Mouse (Mus musculus) limb, embryonic 14.5 days (tissue): ENCODE measurements around the gene Prr13. TPM values are rescaled to one million over a fixed set of nuclear protein-coding genes. Genes with fewer than 3 reads are reported as not detected.

Experiments
- ATAC-seq: fragments of 200-750 bp; cut with Nextera tagmentation; 2 replicates; pipeline ENCODE4 v1.8.0; 2017; ENCODE audit warnings: low read depth, moderate number of reproducible peaks, moderate TSS enrichment; ENCODE audit not compliant: low FRiP score
- DNase-seq: peaks from one replicate; pipeline ENCODE4 v3.0.0-alpha.2; 2015; ENCODE audit warnings: low spot score
- H3K27ac ChIP-seq: fragments of 300-500 bp; sonication (generic); replicated peaks from 2 replicates; pipeline ENCODE4 v1.5.1; 2014; ENCODE audit warnings: low read depth, mild to moderate bottlenecking, low read length, moderate library complexity, mixed read lengths
- H3K27me3 ChIP-seq: fragments of 300-500 bp; sonication (generic); 2 replicates; pipeline ENCODE4 v1.6.1; 2014; ENCODE audit warnings: low read length, mixed read lengths; ENCODE audit not compliant: control insufficient read depth, insufficient read depth
- H3K36me3 ChIP-seq: fragments of 300-500 bp; sonication (generic); 2 replicates; pipeline ENCODE4 v1.6.1; 2014; ENCODE audit warnings: mild to moderate bottlenecking, low read length, moderate library complexity, mixed read lengths; ENCODE audit not compliant: control insufficient read depth, insufficient read depth
- H3K4me1 ChIP-seq: fragments of 300-500 bp; sonication (generic); 2 replicates; pipeline ENCODE4 v1.6.1; 2014; ENCODE audit warnings: antibody characterized with exemption, low read length, mixed read lengths; ENCODE audit not compliant: control insufficient read depth, insufficient read depth
- H3K4me2 ChIP-seq: fragments of 300-500 bp; sonication (generic); replicated peaks from 2 replicates; pipeline ENCODE4 v1.6.1; 2014; ENCODE audit warnings: low read depth, mild to moderate bottlenecking, low read length, moderate library complexity; ENCODE audit not compliant: severe bottlenecking
- H3K4me3 ChIP-seq: fragments of 300-500 bp; sonication (generic); replicated peaks from 2 replicates; pipeline ENCODE4 v1.5.1; 2014; ENCODE audit warnings: low read length
- H3K9ac ChIP-seq: fragments of 300-500 bp; sonication (generic); 2 replicates; pipeline ENCODE4 v1.6.1; 2014; ENCODE audit warnings: mild to moderate bottlenecking, low read depth, low read length, moderate library complexity; ENCODE audit not compliant: severe bottlenecking
- H3K9me3 ChIP-seq: fragments of 300-500 bp; sonication (generic); 2 replicates; pipeline ENCODE4 v1.6.1; 2016; ENCODE audit warnings: low read length; ENCODE audit not compliant: control insufficient read depth
- POLR2A ChIP-seq: fragments of 200-500 bp; IDR thresholded peaks from 2 replicates; pipeline ENCODE4 v1.8.0; 2012; ENCODE audit warnings: inconsistent platforms, mild to moderate bottlenecking, moderate library complexity, borderline replicate concordance; ENCODE audit not compliant: insufficient read depth, insufficient read length; ENCODE audit errors: extremely low read depth
- WGBS: fragments of 180-500 bp; shearing (Covaris S2); extraction: QIAGEN DNeasy Blood & Tissue Kit; methylation state at CpG from one replicate; pipeline ENCODE4 v1.1.7; 2014; 5-methylcytosine and 5-hydroxymethylcytosine counted together
- polyA plus RNA-seq, 2 experiments: library from polyadenylated mRNA; depleted of rRNA in 1 of 2; stranded (reverse) in 1 of 2; unstranded in 1 of 2; fragments of >200 nt; fragmentation: Nextera tagmentation in 1 of 2; extraction: Ambion mirVana in 1 of 2; gene quantifications; 2 replicates each; pipeline versions ENCODE4 v1.2.1 to v1.2.3; 2012 to 2014

The Prr13 gene
- polyA plus RNA-seq (2012; rRNA removed) (67.8 and 74.6 TPM in 2 replicates), polyA plus RNA-seq (2014; fragmentation: Nextera tagmentation; extraction: Ambion mirVana) (76.6 and 81.6 TPM in 2 replicates)

GRCm38 (mm10) chr15:102458904-102459317, at the start of gene Prr13:
TSS of gene Prr13 (plus strand) at chr15:102459028.
- Histone ChIP-seq H3K9me3 (no peaks in the 10 kb centered on the region), H3K36me3 (no peaks in the 10 kb centered on the region), H3K27ac (no peak within 1 kb of the TSS), H3K9ac (peak within 1 kb of the TSS; percentile 29; the same call in 1 of the 2 replicates), H3K4me3 (peak within 1 kb of the TSS; percentile 30), H3K4me1 (peaks cover 4% of the 10 kb centered on the region; the same call in 1 of the 2 replicates), H3K27me3 (no peaks in the 10 kb centered on the region), H3K4me2 (peak within 1 kb of the TSS; percentile 61)
- WGBS = 1% methylated on average over 19 of the region's 19 CpGs
- ATAC-seq (peak; percentile 80), DNase-seq (peak; percentile 97)
- no peak for TF ChIP-seq POLR2A

- Histone ChIP-seq H3K9ac (no peak overlapping the region), H3K27me3 (no peaks in the 10 kb centered on the region), H3K27ac (no peak overlapping the region), H3K9me3 (no peaks in the 10 kb centered on the region), H3K4me1 (peaks cover 11% of the 10 kb centered on the region), H3K4me3 (no peak overlapping the region), H3K4me2 (no peak overlapping the region; the same call in 1 of the 2 replicates), H3K36me3 (peaks cover 54% of the 10 kb centered on the region)
- ATAC-seq (no peak), DNase-seq (no peak)
- 100% methylated on average over 3 of the region's 3 CpGs for WGBS
- no peak for TF ChIP-seq POLR2A
Measured at GRCm38 (mm10) chr15:102409286-102409685, 49.5 kb upstream of the Prr13 start.

- ATAC-seq (no peak), DNase-seq (no peak)
- H3K9ac ChIP-seq = no peak overlapping the region
- no peak overlapping the region for H3K27ac ChIP-seq
- H3K27me3 ChIP-seq = no peaks in the 10 kb centered on the region
- WGBS = 84% methylated on average over 1 of the region's 1 CpGs
- TF ChIP-seq POLR2A = no peak
- no peak overlapping the region for H3K4me3 ChIP-seq
- no peaks in the 10 kb centered on the region for H3K9me3 ChIP-seq
- H3K4me2 ChIP-seq = 0 out of 2 replicates have a peak overlapping the region, but pooled peaks have one; percentile 14
- peaks cover 8% of the 10 kb centered on the region for H3K4me1 ChIP-seq
- peaks cover 64% of the 10 kb centered on the region for H3K36me3 ChIP-seq
Measured at GRCm38 (mm10) chr15:102411077-102411476, 47.8 kb upstream of the Prr13 start.

DNA sequence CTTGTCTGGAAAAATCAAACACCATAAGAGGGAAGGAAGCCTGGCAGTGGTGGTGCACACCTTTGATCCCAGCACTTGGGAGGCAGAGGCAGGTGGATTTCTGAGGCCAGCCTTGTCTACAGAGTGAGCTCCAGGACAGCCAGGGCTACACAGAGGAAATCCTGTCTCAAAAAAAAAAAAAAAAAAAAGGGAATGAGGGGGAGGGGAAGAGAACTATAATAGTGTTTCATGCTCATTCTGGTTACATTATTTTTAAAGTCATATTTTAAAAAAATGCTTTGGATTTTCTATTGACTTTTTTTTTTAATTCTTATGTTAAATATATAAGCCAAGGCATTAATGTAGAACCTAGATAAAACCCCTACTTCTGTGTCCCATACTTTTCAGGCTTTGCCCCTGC, 45.1 kb upstream of the Prr13 start:
- H3K4me2 ChIP-seq = no peak overlapping the region
- H3K4me1 ChIP-seq = peaks cover 2% of the 10 kb centered on the region; the same call in 1 of the 2 replicates
- peaks cover 67% of the 10 kb centered on the region for H3K36me3 ChIP-seq
- H3K27me3 ChIP-seq = no peaks in the 10 kb centered on the region
- ATAC-seq (no peak), DNase-seq (no peak)
- H3K4me3 ChIP-seq = no peak overlapping the region
- no peak for TF ChIP-seq POLR2A
- no peak overlapping the region for H3K9ac ChIP-seq
- H3K9me3 ChIP-seq = no peaks in the 10 kb centered on the region
- H3K27ac ChIP-seq = no peak overlapping the region

DNA sequence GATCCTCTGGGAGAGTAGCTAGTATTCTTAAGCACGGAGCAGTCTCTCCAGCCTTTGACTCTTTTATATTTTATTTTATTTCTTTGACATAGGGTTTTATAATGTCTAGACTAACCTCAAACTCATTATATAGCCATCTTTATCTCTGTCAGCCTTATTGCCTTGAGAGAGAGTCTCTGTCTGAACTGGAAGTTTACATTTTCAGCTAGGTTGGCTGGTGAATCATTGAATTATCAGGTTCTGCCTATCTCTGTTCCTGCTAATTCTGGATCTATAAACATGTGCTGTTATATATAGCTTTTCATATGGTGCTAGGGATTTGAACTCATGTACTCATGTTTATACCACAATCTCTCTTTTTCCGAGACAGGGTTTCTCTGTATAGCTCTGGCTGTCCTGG, 41.3 kb upstream of the Prr13 start:
- no peak for TF ChIP-seq POLR2A
- no peak for DNase-seq
- H3K9me3 ChIP-seq = no peaks in the 10 kb centered on the region
- H3K27me3 ChIP-seq = no peaks in the 10 kb centered on the region
- ATAC-seq = no peak
- no peak overlapping the region for H3K4me2 ChIP-seq
- no peak overlapping the region for H3K9ac ChIP-seq
- peaks cover 54% of the 10 kb centered on the region for H3K36me3 ChIP-seq
- H3K27ac ChIP-seq = no peak overlapping the region
- WGBS = 95% methylated on average over 2 of the region's 2 CpGs
- no peaks in the 10 kb centered on the region for H3K4me1 ChIP-seq
- no peak overlapping the region for H3K4me3 ChIP-seq
